Mouse (Mus musculus): ENCODE results near the gene Cep162.
A peak's percentile ranks its signal among the peaks of the same experiment; 100 is the strongest.

The Cep162 gene

DNA sequence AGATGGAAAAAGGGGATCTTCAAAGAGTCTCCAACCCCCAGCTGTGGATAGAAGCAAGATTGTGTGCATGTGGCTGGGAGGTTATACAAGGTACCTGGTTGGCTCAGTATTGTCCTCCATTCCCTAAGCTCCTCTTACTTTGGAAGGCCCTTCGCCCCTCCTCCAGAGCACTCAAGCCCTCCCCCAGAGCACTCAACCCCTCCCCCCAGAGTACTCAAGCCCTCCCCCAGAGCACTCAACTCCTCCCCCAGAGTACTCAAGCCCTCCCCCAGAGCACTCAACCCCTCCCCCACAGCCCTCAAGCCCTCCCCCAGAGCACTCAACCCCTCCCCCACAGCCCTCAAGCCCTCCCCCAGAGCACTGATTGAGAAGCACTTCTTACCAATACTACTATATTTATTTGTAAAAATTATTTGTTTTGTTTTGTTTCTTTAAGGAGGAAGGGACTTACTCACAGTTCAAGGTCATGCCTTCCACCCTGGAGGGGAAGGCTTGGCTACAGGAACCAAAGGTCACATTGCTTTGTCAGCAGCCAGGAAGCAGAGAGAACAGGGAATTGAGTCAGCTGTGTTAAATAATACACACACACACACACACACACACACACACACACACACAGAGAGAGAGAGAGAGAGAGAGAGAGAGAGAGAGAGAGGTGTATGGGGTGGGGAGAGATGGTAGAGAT lies 102.6 kb downstream of the Cep162 start:
- no peak for DNase-seq

DNA sequence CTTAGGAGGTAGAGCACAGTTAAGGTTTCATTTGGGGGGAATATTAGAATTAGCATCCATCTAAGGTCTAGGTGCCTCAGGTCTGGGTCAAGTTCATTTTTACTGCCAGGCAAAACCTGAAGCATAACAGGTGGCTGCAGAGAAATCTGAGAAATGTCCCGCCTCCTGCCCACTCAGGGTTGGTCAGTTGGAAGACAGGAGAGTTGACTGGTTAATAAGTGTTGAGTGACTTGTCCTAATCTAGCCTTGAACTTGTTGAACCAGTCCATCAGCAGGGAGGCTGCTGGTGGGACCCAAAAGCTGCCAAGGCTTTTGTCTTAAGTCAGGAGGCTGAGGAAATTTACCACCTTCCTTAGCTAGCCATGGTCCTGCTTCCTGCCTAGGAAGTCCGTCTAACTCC lies 107.4 kb downstream of the Cep162 start:
- no peak for DNase-seq

DNA sequence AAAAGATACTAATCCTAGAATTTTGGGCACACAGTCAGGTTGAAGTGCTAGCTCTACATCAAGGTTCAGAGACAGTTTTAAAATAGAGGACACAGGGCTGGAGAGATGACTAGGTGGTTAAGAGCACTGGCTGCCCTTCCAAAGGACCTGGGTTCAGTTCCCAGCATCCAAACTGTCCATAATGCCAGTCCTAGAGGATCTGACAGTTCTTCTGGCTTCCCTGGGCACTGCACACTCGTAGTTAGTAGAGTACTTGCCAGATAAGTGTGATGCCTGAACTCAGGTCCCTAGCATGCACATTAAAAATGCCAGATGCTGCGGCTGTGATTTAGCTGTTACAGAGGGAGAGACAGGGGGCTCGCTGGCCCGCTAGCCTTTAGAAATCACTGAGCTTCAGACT lies 108.9 kb downstream of the Cep162 start:
- DNase-seq: no peak

DNA sequence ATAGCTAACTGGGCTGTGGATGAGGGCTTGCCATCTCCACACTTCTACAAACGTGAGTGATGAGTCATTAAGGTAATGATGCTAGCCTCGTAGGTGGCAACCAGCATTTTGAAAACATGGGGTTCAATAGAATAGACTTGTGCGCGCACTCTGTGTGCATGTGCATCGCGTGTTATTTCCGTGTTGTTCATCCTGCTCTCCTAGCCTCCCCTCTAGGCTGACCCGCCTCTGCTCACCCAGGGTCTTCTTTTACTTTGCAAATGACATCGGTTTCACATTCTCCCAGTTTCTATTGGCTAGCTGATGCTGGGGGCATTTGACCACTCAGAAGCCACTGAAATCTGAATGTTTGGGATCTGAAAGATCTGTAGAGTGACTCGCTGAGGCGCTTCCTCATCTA lies 109.7 kb downstream of the Cep162 start:
- DNase-seq: no peak

DNA sequence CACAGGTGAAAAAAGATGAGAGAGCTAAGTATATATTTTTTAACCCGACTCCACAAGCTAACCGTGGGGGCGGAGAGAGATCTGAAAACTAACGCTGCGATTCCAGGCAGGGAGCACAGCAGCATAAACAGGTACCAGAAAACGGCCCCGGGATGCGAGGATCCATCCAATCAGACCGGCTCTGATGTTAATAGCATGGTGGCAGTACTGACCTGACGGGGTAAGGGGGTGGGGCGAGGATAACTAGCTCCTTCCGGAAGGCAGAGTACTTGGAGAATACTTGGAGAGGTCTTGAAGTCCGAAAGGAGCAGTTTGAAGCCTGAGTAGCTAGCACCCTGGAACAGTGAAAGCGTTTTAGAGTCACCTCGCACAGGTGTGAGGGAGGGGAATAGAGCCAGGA lies 110.2 kb downstream of the Cep162 start:
- DNase-seq: no peak

DNA sequence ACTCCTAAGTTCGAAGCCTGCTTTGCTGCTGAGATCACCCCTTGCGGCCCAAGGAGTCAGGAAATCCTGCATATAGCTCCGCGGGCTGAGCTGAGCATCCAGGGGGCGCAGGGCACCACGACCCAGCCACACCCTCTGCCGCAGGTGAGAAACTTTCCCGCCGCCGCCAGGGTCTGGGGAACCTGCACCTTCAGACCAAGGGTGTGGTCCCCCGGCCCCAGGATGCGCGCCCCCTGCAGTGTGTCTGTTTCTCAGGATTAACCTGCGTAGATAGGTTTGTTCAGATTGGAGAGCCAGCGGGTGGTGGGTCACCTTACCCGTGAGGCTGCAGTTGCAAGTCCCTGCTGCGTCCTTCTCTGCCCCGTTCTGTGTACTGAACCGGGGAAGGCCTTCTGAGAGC lies 110.8 kb downstream of the Cep162 start:
- DNase-seq: no peak

DNA sequence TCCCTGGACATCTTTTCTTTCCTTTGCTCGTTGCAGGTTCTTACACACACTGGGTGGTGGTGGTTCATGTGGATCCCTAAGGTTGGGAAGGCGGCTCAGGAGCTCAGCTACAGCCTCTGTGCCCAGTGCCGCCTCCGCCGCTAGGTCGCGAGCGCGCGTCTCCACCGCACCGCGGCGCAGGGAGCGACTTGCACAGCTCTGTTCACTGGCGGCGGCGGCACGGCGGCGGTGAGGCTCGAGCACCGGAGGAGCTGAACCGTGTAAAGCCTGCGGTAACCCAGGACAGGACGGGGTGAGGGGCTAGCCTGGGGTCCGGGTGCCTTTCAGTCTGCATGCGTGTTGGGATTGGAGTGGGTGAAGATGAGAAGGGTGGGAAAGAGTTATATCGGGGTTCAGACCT lies 111.2 kb downstream of the Cep162 start, which contains the start of gene Mrap2:
Mrap2 (plus strand) TSS at position 201 of the 400 bp plus-strand sequence.
- DNase-seq: peak; percentile 54

DNA sequence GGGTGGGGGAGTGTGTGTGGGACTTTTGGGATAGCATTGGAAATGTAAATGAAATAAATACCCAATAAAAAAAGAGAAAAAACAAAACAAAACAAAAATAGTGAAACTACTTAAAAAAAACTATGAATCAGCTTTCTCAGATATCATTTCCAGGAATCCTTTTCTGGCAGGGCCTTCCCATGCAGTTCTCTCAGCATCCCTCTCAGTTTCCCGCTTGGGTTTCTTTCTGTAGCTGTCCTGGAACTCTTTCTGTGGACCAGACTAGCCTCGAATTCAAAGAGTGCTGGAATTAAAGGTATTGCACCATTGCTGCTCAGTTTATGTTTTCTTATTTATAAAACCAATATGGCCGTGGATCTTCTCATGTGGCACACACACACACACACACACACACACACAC lies 112.3 kb downstream of the Cep162 start:
- DNase-seq: no peak
